Mouse (Mus musculus) C2C12 (cell line): ENCODE results near the gene Bahcc1. TPM values are rescaled to one million over a fixed set of nuclear protein-coding genes. Genes with fewer than 3 reads are reported as not detected.

ENCODE experiments used
- H3K27me3 ChIP-seq: one replicate; pipeline ENCODE4 v1.6.1; 2011; ENCODE audit not compliant: control insufficient read depth, insufficient read depth, insufficient read length
- H3K36me3 ChIP-seq: one replicate; pipeline ENCODE4 v1.6.1; 2011; ENCODE audit not compliant: control insufficient read depth, insufficient read depth
- H3K4me3 ChIP-seq: one replicate; pipeline ENCODE4 v1.5.1; 2011; ENCODE audit warnings: mild to moderate bottlenecking, control low read depth; ENCODE audit not compliant: poor library complexity, insufficient read depth, severe bottlenecking
- H3K79me2 ChIP-seq: one replicate; pipeline ENCODE4 v1.6.1; 2011; ENCODE audit not compliant: control insufficient read depth, insufficient read depth
- H3K79me3 ChIP-seq: one replicate; pipeline ENCODE4 v1.6.1; 2011; ENCODE audit warnings: low read depth, control low read depth
- H3ac ChIP-seq: one replicate; pipeline ENCODE3; 2011; ENCODE audit warnings: low read depth; ENCODE audit not compliant: control insufficient read depth, insufficient read length
- CEBPB ChIP-seq: IDR thresholded peaks from one replicate; pipeline ENCODE4 v1.6.1; 2011; ENCODE audit warnings: low read depth, mild to moderate bottlenecking, control low read depth, moderate library complexity
- CTCF ChIP-seq: IDR thresholded peaks from one replicate; pipeline ENCODE4 v1.5.1; 2011; ENCODE audit not compliant: control insufficient read depth, insufficient read depth, insufficient read length
- FOSL1 ChIP-seq: IDR thresholded peaks from one replicate; pipeline ENCODE4 v1.8.0; 2011; ENCODE audit warnings: mild to moderate bottlenecking, low read length; ENCODE audit not compliant: poor library complexity, insufficient read depth, severe bottlenecking
- MAX ChIP-seq: IDR thresholded peaks from one replicate; pipeline ENCODE4 v1.6.1; 2011; ENCODE audit warnings: mild to moderate bottlenecking, control low read depth
- MYOD1 ChIP-seq: IDR thresholded peaks from one replicate; pipeline ENCODE4 v1.6.1; 2011; ENCODE audit warnings: low read depth; ENCODE audit not compliant: control insufficient read depth, insufficient read length
- MYOG ChIP-seq: IDR thresholded peaks from one replicate; pipeline ENCODE4 v1.6.1; 2011; ENCODE audit not compliant: control insufficient read depth, insufficient read length; ENCODE audit errors: extremely low read depth
- USF1 ChIP-seq: IDR thresholded peaks from one replicate; pipeline ENCODE4 v1.6.1; 2011; ENCODE audit warnings: low read depth, mild to moderate bottlenecking, control low read depth, moderate library complexity
- polyA plus RNA-seq: library from polyadenylated mRNA; unstranded; fragments of >200 nt; fragmentation: generic; extraction: Trizol; gene quantifications from one replicate; pipeline ENCODE4 v1.2.1, GENCODE M21; 2012; ENCODE audit warnings: missing spikeins

The Bahcc1 gene
- polyA plus RNA-seq, 1 experiment: 10.8 TPM

DNA sequence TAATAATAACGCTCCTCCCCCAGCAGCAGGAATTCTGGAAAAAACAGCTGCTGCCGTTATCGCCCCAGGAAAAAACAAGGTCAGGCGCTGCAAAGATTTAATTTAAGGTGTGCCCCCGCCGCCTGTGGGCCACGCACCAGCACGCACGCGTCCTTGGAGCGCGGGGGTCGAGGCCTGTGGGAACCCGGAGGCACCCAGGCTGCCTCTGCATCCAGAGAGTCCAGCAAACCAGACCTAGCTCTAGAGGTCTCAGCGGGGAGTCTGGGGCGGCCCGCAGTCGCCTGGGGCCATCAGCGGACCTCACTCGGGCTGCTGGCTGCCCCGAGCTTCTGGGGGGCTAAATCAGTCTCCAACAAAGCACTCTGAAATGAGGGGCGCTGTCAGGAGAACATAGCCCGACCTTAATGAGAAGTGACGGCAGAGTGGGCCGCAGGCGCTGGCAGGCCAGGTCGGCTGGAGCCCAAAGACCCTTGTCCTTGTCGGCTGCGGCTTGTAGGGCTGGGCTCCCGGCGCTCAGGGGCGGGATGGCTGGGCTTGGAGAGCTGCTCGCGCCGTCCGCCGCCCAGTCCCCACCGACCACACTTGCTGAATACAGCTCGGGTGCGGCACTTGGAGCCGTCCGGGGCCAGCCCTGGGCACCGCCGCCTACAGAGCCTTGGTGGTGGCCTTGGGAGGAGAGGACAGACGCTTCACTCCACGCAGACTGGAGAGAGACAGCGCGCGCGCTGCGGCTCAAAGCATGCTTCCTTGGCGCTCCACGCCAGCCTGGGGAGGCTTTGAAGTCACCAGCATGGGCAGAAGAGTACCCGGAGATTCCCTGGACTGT is 47.2 kb upstream of the Bahcc1 start:
- Histone ChIP-seq H3K79me3 (peaks cover 24% of the 10 kb centered on the region), H3K4me3 (no peak overlapping the region), H3ac (peak overlapping the region; percentile 69), H3K27me3 (no peaks in the 10 kb centered on the region), H3K36me3 (peaks cover 6% of the 10 kb centered on the region), H3K79me2 (peaks cover 42% of the 10 kb centered on the region)
- TF ChIP-seq FOSL1: no peak
- TF ChIP-seq USF1: no peak
- no peak for TF ChIP-seq MAX
- no peak for TF ChIP-seq CTCF
- no peak for TF ChIP-seq MYOD1
- TF ChIP-seq CEBPB: no peak
- no peak for TF ChIP-seq MYOG

DNA sequence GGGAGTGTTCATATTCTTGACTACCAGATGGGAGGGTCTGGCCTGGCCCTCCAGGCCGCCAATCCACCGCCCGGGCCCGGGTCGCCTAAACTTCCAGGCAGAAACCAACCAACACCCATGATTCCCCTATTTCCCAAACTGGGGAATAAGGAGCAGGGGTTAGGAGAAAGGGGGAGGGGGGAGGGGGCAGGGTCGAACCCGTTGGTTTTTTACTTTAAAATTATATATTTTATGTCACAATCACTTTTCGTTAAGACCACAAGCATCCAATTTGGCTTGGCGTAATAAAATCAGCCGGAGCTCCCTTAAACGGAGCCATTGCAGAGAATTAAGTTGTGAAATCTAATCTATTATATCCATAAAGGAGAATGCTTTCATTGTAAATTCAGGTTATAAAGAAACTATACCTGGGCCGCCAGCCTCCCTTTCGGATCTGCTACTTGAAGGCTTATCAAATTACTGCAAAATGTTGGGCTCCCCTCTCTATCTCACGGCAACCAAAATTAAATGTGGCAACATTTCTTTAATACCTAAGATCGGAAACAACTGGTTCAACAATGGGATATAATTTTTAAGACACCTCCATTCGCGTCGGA is 46.5 kb upstream of the Bahcc1 start:
- Histone ChIP-seq H3K79me3 (peaks cover 24% of the 10 kb centered on the region), H3K36me3 (peaks cover 6% of the 10 kb centered on the region), H3K4me3 (no peak overlapping the region), H3ac (peak overlapping the region; percentile 69), H3K79me2 (peaks cover 42% of the 10 kb centered on the region), H3K27me3 (no peaks in the 10 kb centered on the region)
- TF ChIP-seq MYOG (no peak), MYOD1 (no peak), FOSL1 (no peak), CEBPB (no peak), CTCF (no peak), USF1 (no peak), MAX (no peak)

DNA sequence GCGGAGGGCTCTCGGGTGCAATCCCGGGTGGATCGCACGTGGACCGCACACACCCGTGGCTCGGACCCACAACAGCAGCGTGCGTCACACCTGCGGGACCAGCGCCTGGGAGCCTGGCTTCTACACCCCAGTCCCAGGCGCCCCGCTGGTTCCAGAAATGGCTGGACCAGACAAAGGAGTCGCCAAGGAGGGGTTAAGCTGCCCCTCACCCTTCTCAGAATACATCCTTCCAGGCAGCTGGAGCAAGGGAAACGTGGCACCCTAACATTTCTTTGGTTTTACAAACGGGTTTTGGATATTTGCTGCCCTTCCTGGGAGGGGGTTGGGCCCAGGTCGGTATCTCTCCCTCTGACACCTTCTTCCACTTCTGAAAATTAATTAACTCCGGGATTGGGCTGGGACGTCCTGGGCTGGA is 45.9 kb upstream of the Bahcc1 start:
- peak overlapping the region; percentile 49 for H3ac ChIP-seq
- no peaks in the 10 kb centered on the region for H3K27me3 ChIP-seq
- H3K79me2 ChIP-seq: peaks cover 42% of the 10 kb centered on the region
- H3K36me3 ChIP-seq: peaks cover 6% of the 10 kb centered on the region
- H3K79me3 ChIP-seq: peaks cover 24% of the 10 kb centered on the region
- TF ChIP-seq CTCF (no peak), MAX (no peak), MYOD1 (no peak), USF1 (no peak), FOSL1 (no peak), MYOG (no peak), CEBPB (no peak)
- H3K4me3 ChIP-seq: peak overlapping the region; percentile 11

DNA sequence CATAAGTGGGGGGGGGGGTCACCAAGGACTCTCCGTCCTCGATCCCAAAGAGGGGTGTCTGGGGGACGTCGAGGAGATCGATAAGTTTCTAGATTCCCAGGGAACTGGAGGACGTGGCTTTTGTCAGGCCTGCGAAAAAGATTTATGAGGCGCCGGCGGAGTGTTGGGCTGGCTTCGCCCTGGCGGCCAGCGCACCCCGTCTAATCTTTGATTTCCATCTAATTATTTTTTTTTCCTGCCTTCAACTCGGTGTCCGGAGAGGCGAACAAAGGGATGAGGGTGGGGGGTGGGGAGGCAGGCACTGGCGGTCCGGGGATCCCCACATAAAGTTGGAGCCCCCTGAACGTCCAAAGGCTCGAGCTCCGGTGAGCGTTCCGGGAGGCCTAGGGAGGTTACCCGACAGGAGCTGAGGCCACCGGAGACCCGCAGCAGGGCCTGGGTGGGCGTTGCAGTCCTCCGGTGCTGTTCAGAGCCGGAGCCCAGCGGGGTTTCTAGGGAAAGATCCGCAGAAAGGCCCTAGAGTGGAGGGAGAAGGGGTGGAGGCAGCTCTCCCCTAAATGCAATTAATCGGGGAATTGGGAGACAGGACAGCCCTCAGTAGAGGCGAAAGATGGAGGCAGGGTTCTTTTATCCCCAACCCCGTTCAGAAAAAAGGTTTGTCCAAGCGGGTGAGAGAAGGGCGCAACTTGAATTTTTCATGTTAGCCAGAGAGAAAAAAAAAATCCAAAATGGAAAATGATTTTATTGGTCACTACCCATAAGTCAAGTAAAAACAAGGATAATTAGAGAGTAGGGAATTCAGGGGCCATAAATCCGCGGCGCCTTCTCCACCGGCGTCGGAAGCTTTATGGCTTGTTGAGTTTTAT is 45.3 kb upstream of the Bahcc1 start:
- Histone ChIP-seq H3K27me3 (no peaks in the 10 kb centered on the region), H3K4me3 (peak overlapping the region; percentile 91), H3K36me3 (peaks cover 6% of the 10 kb centered on the region), H3K79me3 (peaks cover 24% of the 10 kb centered on the region), H3ac (peak overlapping the region; percentile 67), H3K79me2 (peaks cover 42% of the 10 kb centered on the region)
- TF ChIP-seq MYOG (no peak), CEBPB (no peak)

DNA sequence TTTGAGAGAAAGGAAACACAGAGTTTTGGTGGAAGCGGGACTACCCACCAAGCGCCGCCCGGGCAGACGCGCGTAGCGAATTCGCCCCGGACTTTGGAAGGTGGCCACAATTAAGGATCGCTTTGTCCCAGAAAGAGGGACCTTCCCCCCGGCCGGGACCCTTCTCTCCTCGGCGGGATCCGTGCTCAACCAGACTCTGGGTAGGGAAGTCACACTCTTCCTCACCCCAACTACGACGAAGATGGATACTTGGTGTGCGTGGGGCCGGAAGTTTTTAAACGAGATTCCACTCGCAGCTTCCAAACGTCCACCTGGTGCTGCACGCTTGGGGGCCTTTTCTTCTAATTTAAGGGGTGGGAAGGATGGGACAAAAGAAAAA is 44.7 kb upstream of the Bahcc1 start:
- TF ChIP-seq CEBPB (no peak), MYOD1 (no peak), USF1 (no peak)
- Histone ChIP-seq H3K79me3 (peaks cover 24% of the 10 kb centered on the region), H3K36me3 (peaks cover 6% of the 10 kb centered on the region), H3K79me2 (peaks cover 42% of the 10 kb centered on the region), H3ac (peak overlapping the region; percentile 67), H3K4me3 (peak overlapping the region; percentile 91), H3K27me3 (no peaks in the 10 kb centered on the region)
